Mouse (Mus musculus): Measurements from ENCODE around the gene Ppil1.

- TF ChIP-seq POLR2A (IDR thresholded peaks at IDR 0.05; ENCODE audit: low read depth, low read length) (no peak), CTCF (IDR thresholded peaks at IDR 0.05; ENCODE audit: borderline replicate concordance, insufficient read depth, low read length) (no peak)
These were observed 5.1 kb downstream of the Ppil1 start for GRCm38 (mm10) chr17:29258921-29259320.

All from embryonic fibroblast, embryonic 13.5 days (primary cell).